Mouse (Mus musculus) forebrain, embryonic 12.5 days (tissue): ENCODE data around the gene Ceacam2. TPM values are rescaled to one million over a fixed set of nuclear protein-coding genes. Genes with fewer than 3 reads are reported as not detected.
A peak's percentile ranks its signal among the peaks of the same experiment; 100 is the strongest.
"Not testable (repeated sequence)": the region's sequence is repeated elsewhere in the genome, so short reads cannot be mapped to it uniquely, and the experiment has no call there.

ENCODE experiments used
- ATAC-seq: fragments of 200-750 bp; cut with Nextera tagmentation; 2 replicates; pipeline ENCODE4 v1.8.0; 2017; ENCODE audit warnings: moderate TSS enrichment; ENCODE audit not compliant: low FRiP score
- H3K27ac ChIP-seq: fragments of 300-500 bp; sonication (generic); 2 replicates; pipeline ENCODE4 v1.5.1; 2016; ENCODE audit warnings: mild to moderate bottlenecking
- H3K27me3 ChIP-seq: fragments of 300-500 bp; sonication (generic); 2 replicates; pipeline ENCODE4 v1.6.1; 2016; ENCODE audit warnings: mild to moderate bottlenecking
- H3K36me3 ChIP-seq: fragments of 300-500 bp; sonication (generic); replicated peaks from 2 replicates; pipeline ENCODE4 v1.6.1; 2016; ENCODE audit warnings: mild to moderate bottlenecking
- H3K4me1 ChIP-seq: fragments of 300-500 bp; sonication (generic); 2 replicates; pipeline ENCODE4 v1.6.1; 2016
- H3K4me2 ChIP-seq: fragments of 300-500 bp; sonication (generic); 2 replicates; pipeline ENCODE4 v1.6.1; 2016; ENCODE audit warnings: mild to moderate bottlenecking, moderate library complexity
- H3K4me3 ChIP-seq: fragments of 300-500 bp; sonication (generic); replicated peaks from 2 replicates; pipeline ENCODE4 v1.5.1; 2016; ENCODE audit warnings: mild to moderate bottlenecking
- H3K9ac ChIP-seq: fragments of 300-500 bp; sonication (generic); 2 replicates; pipeline ENCODE4 v1.6.1; 2016; ENCODE audit warnings: mild to moderate bottlenecking
- H3K9me3 ChIP-seq: fragments of 300-500 bp; sonication (generic); 2 replicates; pipeline ENCODE4 v1.6.1; 2016
- WGBS: fragments of 180-500 bp; shearing (Covaris S2); methylation state at CpG from one replicate; pipeline ENCODE4 v1.1.7; 2016; 5-methylcytosine and 5-hydroxymethylcytosine counted together
- polyA plus RNA-seq: library from polyadenylated mRNA; unstranded; fragments of >200 nt; fragmentation: Nextera tagmentation; extraction: Ambion mirVana; gene quantifications from 2 replicates; pipeline ENCODE4 v1.2.1, GENCODE M21; 2016

The Ceacam2 gene
- polyA plus RNA-seq, 1 experiment from 2014 or later: not detected

- ATAC-seq, H3K4me3 ChIP-seq, H3K4me1 ChIP-seq, H3K9ac ChIP-seq, H3K36me3 ChIP-seq, H3K27ac ChIP-seq, H3K9me3 ChIP-seq, H3K4me2 ChIP-seq, H3K27me3 ChIP-seq: not testable (repeated sequence)
- 83% methylated on average over 1 of the region's 1 CpGs for WGBS
Observed at GRCm38 (mm10) chr7:25539954-25540353, 297 bp upstream of the Ceacam2 start.

- no peaks in the 10 kb centered on the region for H3K27me3 ChIP-seq
- 72% methylated on average over 2 of the region's 2 CpGs for WGBS
- no peak overlapping the region for H3K4me3 ChIP-seq
- no peaks in the 10 kb centered on the region for H3K9me3 ChIP-seq
- no peaks in the 10 kb centered on the region for H3K36me3 ChIP-seq
- no peak overlapping the region for H3K9ac ChIP-seq
- no peak for ATAC-seq
- no peak overlapping the region for H3K4me2 ChIP-seq
- H3K4me1 ChIP-seq: no peaks in the 10 kb centered on the region
- no peak overlapping the region for H3K27ac ChIP-seq
Observed at GRCm38 (mm10) chr7:25530837-25531236, 8.8 kb downstream of the Ceacam2 start.

- not testable (repeated sequence) for H3K4me3 ChIP-seq, H3K9me3 ChIP-seq, H3K4me1 ChIP-seq, H3K27ac ChIP-seq, H3K36me3 ChIP-seq, H3K9ac ChIP-seq, H3K27me3 ChIP-seq, H3K4me2 ChIP-seq
- 70% methylated on average over 2 of the region's 5 CpGs for WGBS
- ATAC-seq: peak; percentile 75; the same call in 1 of the 2 replicates
Observed at GRCm38 (mm10) chr7:25516070-25516777, 23.4 kb downstream of the Ceacam2 start.

GRCm38 (mm10) chr7:25515667-25516066 is 24.0 kb downstream of the Ceacam2 start:
- ATAC-seq: peak; percentile 86; the same call in 1 of the 2 replicates
- not testable (repeated sequence) for H3K27me3 ChIP-seq, H3K4me3 ChIP-seq, H3K4me1 ChIP-seq, H3K27ac ChIP-seq, H3K9ac ChIP-seq, H3K36me3 ChIP-seq, H3K9me3 ChIP-seq, H3K4me2 ChIP-seq
- WGBS: 47% methylated on average over 1 of the region's 1 CpGs

GRCm38 (mm10) chr7:25509925-25510324 is 29.7 kb downstream of the Ceacam2 start:
- H3K4me3 ChIP-seq: no peak overlapping the region
- no peaks in the 10 kb centered on the region for H3K36me3 ChIP-seq
- H3K27ac ChIP-seq: no peak overlapping the region
- H3K4me1 ChIP-seq: no peaks in the 10 kb centered on the region
- H3K9me3 ChIP-seq: no peaks in the 10 kb centered on the region
- H3K27me3 ChIP-seq: no peaks in the 10 kb centered on the region
- H3K9ac ChIP-seq: no peak overlapping the region
- no peak for ATAC-seq
- H3K4me2 ChIP-seq: no peak overlapping the region
- 76% methylated on average over 3 of the region's 3 CpGs for WGBS

GRCm38 (mm10) chr7:25494649-25495048 is 45.0 kb downstream of the Ceacam2 start:
- no peak for ATAC-seq
- no peaks in the 10 kb centered on the region for H3K9me3 ChIP-seq

GRCm38 (mm10) chr7:25490698-25491097 is 49.0 kb downstream of the Ceacam2 start:
- H3K4me3 ChIP-seq, H3K4me1 ChIP-seq, H3K27me3 ChIP-seq, H3K4me2 ChIP-seq, H3K9ac ChIP-seq, H3K9me3 ChIP-seq, ATAC-seq, H3K36me3 ChIP-seq, H3K27ac ChIP-seq: not testable (repeated sequence)
- WGBS: no CpG with 5 or more reads among the region's 1 CpGs

More at GRCm38 (mm10) chr7:25494649-25495048, 45.0 kb downstream of the Ceacam2 start:
- WGBS: 84% methylated on average over 1 of the region's 1 CpGs
- Histone ChIP-seq H3K4me1 (no peaks in the 10 kb centered on the region), H3K9ac (no peak overlapping the region), H3K27ac (no peak overlapping the region), H3K36me3 (no peaks in the 10 kb centered on the region), H3K27me3 (no peaks in the 10 kb centered on the region), H3K4me3 (no peak overlapping the region), H3K4me2 (no peak overlapping the region)

GRCm38 (mm10) chr7:25489382-25489781 is 50.3 kb downstream of the Ceacam2 start:
- not testable (repeated sequence) for H3K4me2 ChIP-seq, H3K36me3 ChIP-seq, H3K27me3 ChIP-seq, H3K4me1 ChIP-seq, H3K9ac ChIP-seq, H3K4me3 ChIP-seq, ATAC-seq, H3K27ac ChIP-seq, H3K9me3 ChIP-seq
- WGBS: 92% methylated on average over 3 of the region's 3 CpGs

- Histone ChIP-seq H3K27ac (no peak overlapping the region), H3K27me3 (no peaks in the 10 kb centered on the region), H3K9ac (no peak overlapping the region), H3K4me1 (no peaks in the 10 kb centered on the region), H3K4me2 (no peak overlapping the region), H3K36me3 (no peaks in the 10 kb centered on the region), H3K9me3 (no peaks in the 10 kb centered on the region), H3K4me3 (no peak overlapping the region)
- 23% methylated on average over 1 of the region's 1 CpGs for WGBS
- ATAC-seq: no peak
Observed at GRCm38 (mm10) chr7:25486186-25486585, 53.5 kb downstream of the Ceacam2 start.

- WGBS: 68% methylated on average over 5 of the region's 5 CpGs
- Histone ChIP-seq H3K9me3 (no peaks in the 10 kb centered on the region), H3K27me3 (no peaks in the 10 kb centered on the region), H3K27ac (no peak overlapping the region), H3K4me1 (no peaks in the 10 kb centered on the region), H3K4me2 (no peak overlapping the region), H3K9ac (no peak overlapping the region), H3K36me3 (no peaks in the 10 kb centered on the region), H3K4me3 (no peak overlapping the region)
- no peak for ATAC-seq
Observed at GRCm38 (mm10) chr7:25485061-25485460, 54.6 kb downstream of the Ceacam2 start.

GRCm38 (mm10) chr7:25483133-25483735 is 56.4 kb downstream of the Ceacam2 start:
- H3K27ac ChIP-seq: no peak overlapping the region
- no peaks in the 10 kb centered on the region for H3K27me3 ChIP-seq
- WGBS: 75% methylated on average over 8 of the region's 8 CpGs
- no peak overlapping the region for H3K4me2 ChIP-seq
- no peak overlapping the region for H3K9ac ChIP-seq
- H3K9me3 ChIP-seq: no peaks in the 10 kb centered on the region
- H3K4me1 ChIP-seq: no peaks in the 10 kb centered on the region
- no peak for ATAC-seq
- H3K4me3 ChIP-seq: no peak overlapping the region
- H3K36me3 ChIP-seq: no peaks in the 10 kb centered on the region

GRCm38 (mm10) chr7:25480791-25481190 is 58.9 kb downstream of the Ceacam2 start:
- WGBS: 65% methylated on average over 8 of the region's 8 CpGs
- H3K9ac ChIP-seq, H3K36me3 ChIP-seq, H3K27ac ChIP-seq, H3K4me2 ChIP-seq, H3K27me3 ChIP-seq, ATAC-seq, H3K4me1 ChIP-seq, H3K9me3 ChIP-seq, H3K4me3 ChIP-seq: not testable (repeated sequence)

- Histone ChIP-seq H3K9me3 (no peaks in the 10 kb centered on the region), H3K4me3 (no peak overlapping the region), H3K27me3 (no peaks in the 10 kb centered on the region), H3K36me3 (no peaks in the 10 kb centered on the region), H3K4me2 (no peak overlapping the region), H3K9ac (no peak overlapping the region), H3K27ac (no peak overlapping the region), H3K4me1 (peaks cover 4% of the 10 kb centered on the region; the same call in 1 of the 2 replicates)
- WGBS: 0% methylated on average over 1 of the region's 1 CpGs
- ATAC-seq: no peak
Observed at GRCm38 (mm10) chr7:25479440-25479839, 60.2 kb downstream of the Ceacam2 start.
